Mouse (Mus musculus): Measurements from ENCODE around the gene Hist1h3f. TPM values are rescaled to one million over a fixed set of nuclear protein-coding genes. Genes with fewer than 3 reads are reported as not detected.
A peak's percentile ranks its signal among the peaks of the same experiment; 100 is the strongest.
"Not testable (repeated sequence)": the region's sequence is repeated elsewhere in the genome, so short reads cannot be mapped to it uniquely, and the experiment has no call there.

Hist1h3f gene
- total and polyA plus RNA-seq, 2 experiments from 2014 or later = 0.45 to 441 TPM

GRCm38 (mm10) chr13:23536076-23536822, 7.6 kb upstream of the Hist1h3f start:
- H3K4me1 ChIP-seq (ENCODE audit: control insufficient read depth, insufficient read depth) = peaks cover 12% of the 10 kb centered on the region
- no peaks in the 10 kb centered on the region for H3K9me3 ChIP-seq (replicated peaks; ENCODE audit: control insufficient read depth, low read length)
- H3K4me3 ChIP-seq (ENCODE audit: low read depth, low read length) = peak overlapping the region; percentile 60
- DNase-seq (ENCODE audit: low spot score) = no peak
- 20% methylated on average over 7 of the region's 7 CpGs for WGBS
- peak overlapping the region; percentile 52; the same call in 1 of the 2 replicates for H3K9ac ChIP-seq (replicated peaks; ENCODE audit: low read depth, low read length)
- H3K27me3 ChIP-seq (ENCODE audit: control insufficient read depth, insufficient read depth, low read length) = no peaks in the 10 kb centered on the region
- H3K4me2 ChIP-seq (ENCODE audit: low read depth, low read length) = peak overlapping the region; percentile 79
- no peaks in the 10 kb centered on the region for H3K36me3 ChIP-seq (replicated peaks; ENCODE audit: control insufficient read depth, insufficient read depth, low read length)
- TF ChIP-seq CTCF (IDR thresholded peaks at IDR 0.05; ENCODE audit: low read depth) (no peak), EP300 (IDR thresholded peaks at IDR 0.05; ENCODE audit: low read depth) (no peak)
- 0 out of 2 replicates have a peak overlapping the region, but pooled peaks have one; percentile 21 for H3K27ac ChIP-seq (ENCODE audit: low read depth)
- ATAC-seq (ENCODE audit: insufficient read depth, low read depth) = no peak

- Histone ChIP-seq H3K4me2 (ENCODE audit: low read depth, low read length) (peak overlapping the region; percentile 79; the same call in 1 of the 2 replicates), H3K9ac (replicated peaks; ENCODE audit: low read depth, low read length) (no peak overlapping the region), H3K4me1 (ENCODE audit: control insufficient read depth, insufficient read depth) (peaks cover 9% of the 10 kb centered on the region), H3K9me3 (replicated peaks; ENCODE audit: control insufficient read depth, low read length) (no peaks in the 10 kb centered on the region), H3K4me3 (ENCODE audit: low read depth, low read length) (no peak overlapping the region), H3K27ac (ENCODE audit: low read depth) (no peak overlapping the region), H3K27me3 (ENCODE audit: control insufficient read depth, insufficient read depth, low read length) (no peaks in the 10 kb centered on the region), H3K36me3 (replicated peaks; ENCODE audit: control insufficient read depth, insufficient read depth, low read length) (no peaks in the 10 kb centered on the region)
- ATAC-seq (ENCODE audit: insufficient read depth, low read depth) (no peak), DNase-seq (ENCODE audit: low spot score) (no peak)
- WGBS = 73% methylated on average over 3 of the region's 3 CpGs
- TF ChIP-seq EP300 (IDR thresholded peaks at IDR 0.05; ENCODE audit: low read depth) (no peak), CTCF (IDR thresholded peaks at IDR 0.05; ENCODE audit: low read depth) (no peak)
These were observed 6.7 kb upstream of the Hist1h3f start for GRCm38 (mm10) chr13:23537006-23537710.

GRCm38 (mm10) chr13:23538249-23538648, 5.6 kb upstream of the Hist1h3f start:
- no peak overlapping the region for H3K9ac ChIP-seq (replicated peaks; ENCODE audit: low read depth, low read length)
- DNase-seq (ENCODE audit: low spot score) (no peak), ATAC-seq (ENCODE audit: insufficient read depth, low read depth) (no peak)
- no peak overlapping the region for H3K4me2 ChIP-seq (ENCODE audit: low read depth, low read length)
- H3K36me3 ChIP-seq (replicated peaks; ENCODE audit: control insufficient read depth, insufficient read depth, low read length) = no peaks in the 10 kb centered on the region
- no peaks in the 10 kb centered on the region for H3K9me3 ChIP-seq (replicated peaks; ENCODE audit: control insufficient read depth, low read length)
- H3K4me3 ChIP-seq (ENCODE audit: low read depth, low read length) = no peak overlapping the region
- no peak overlapping the region for H3K27ac ChIP-seq (ENCODE audit: low read depth)
- 82% methylated on average over 5 of the region's 5 CpGs for WGBS
- TF ChIP-seq EP300 (IDR thresholded peaks at IDR 0.05; ENCODE audit: low read depth) (no peak), CTCF (IDR thresholded peaks at IDR 0.05; ENCODE audit: low read depth) (no peak)
- peaks cover 6% of the 10 kb centered on the region; the same call in 1 of the 2 replicates for H3K4me1 ChIP-seq (ENCODE audit: control insufficient read depth, insufficient read depth)
- H3K27me3 ChIP-seq (ENCODE audit: control insufficient read depth, insufficient read depth, low read length) = no peaks in the 10 kb centered on the region

DNA sequence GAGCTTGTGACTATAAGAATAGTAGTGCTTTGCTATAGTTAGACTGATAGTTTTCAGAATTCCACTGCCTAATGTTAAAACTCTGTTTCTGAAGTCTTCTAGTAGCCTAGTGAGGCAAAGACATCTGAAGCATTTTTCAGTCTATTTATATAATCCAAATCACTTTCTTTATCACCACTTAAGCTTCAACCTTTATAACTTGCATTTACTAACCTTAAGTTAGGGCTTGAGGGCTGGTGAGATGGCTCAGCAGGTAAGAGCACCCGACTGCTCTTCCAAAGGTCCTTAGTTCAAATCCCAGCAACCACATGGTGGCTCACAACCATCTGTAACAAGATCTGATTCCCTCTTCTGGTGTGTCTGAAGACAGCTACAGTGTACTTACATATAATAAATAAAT, 4.0 kb upstream of the Hist1h3f start:
- DNase-seq (ENCODE audit: low spot score); H3K27me3 ChIP-seq (ENCODE audit: control insufficient read depth, insufficient read depth, low read length); H3K27ac ChIP-seq (ENCODE audit: low read depth); H3K36me3 ChIP-seq (replicated peaks; ENCODE audit: control insufficient read depth, insufficient read depth, low read length); ATAC-seq (ENCODE audit: insufficient read depth, low read depth); H3K4me1 ChIP-seq (ENCODE audit: control insufficient read depth, insufficient read depth); H3K9me3 ChIP-seq (replicated peaks; ENCODE audit: control insufficient read depth, low read length); H3K4me3 ChIP-seq (ENCODE audit: low read depth, low read length); H3K9ac ChIP-seq (replicated peaks; ENCODE audit: low read depth, low read length); H3K4me2 ChIP-seq (ENCODE audit: low read depth, low read length): not testable (repeated sequence)
- 58% methylated on average over 1 of the region's 1 CpGs for WGBS

GRCm38 (mm10) chr13:23541497-23541896, 2.4 kb upstream of the Hist1h3f start:
- H3K36me3 ChIP-seq (replicated peaks; ENCODE audit: control insufficient read depth, insufficient read depth, low read length) = no peaks in the 10 kb centered on the region

GRCm38 (mm10) chr13:23542225-23542980, 1.4 kb upstream of the Hist1h3f start:
- H3K9ac ChIP-seq (replicated peaks; ENCODE audit: low read depth, low read length) = peak overlapping the region; percentile 58; the same call in 1 of the 2 replicates
- not testable (repeated sequence) for H3K27me3 ChIP-seq (ENCODE audit: control insufficient read depth, insufficient read depth, low read length); H3K36me3 ChIP-seq (replicated peaks; ENCODE audit: control insufficient read depth, insufficient read depth, low read length); DNase-seq (ENCODE audit: low spot score); H3K4me1 ChIP-seq (ENCODE audit: control insufficient read depth, insufficient read depth); ATAC-seq (ENCODE audit: insufficient read depth, low read depth); H3K9me3 ChIP-seq (replicated peaks; ENCODE audit: control insufficient read depth, low read length)
- H3K4me2 ChIP-seq (ENCODE audit: low read depth, low read length) = peak overlapping the region; percentile 81
- peak overlapping the region; percentile 89 for H3K27ac ChIP-seq (ENCODE audit: low read depth)
- WGBS = 15% methylated on average over 3 of the region's 3 CpGs
- peak overlapping the region; percentile 55 for H3K4me3 ChIP-seq (ENCODE audit: low read depth, low read length)

More at GRCm38 (mm10) chr13:23541497-23541896, 2.4 kb upstream of the Hist1h3f start:
- 83% methylated on average over 3 of the region's 3 CpGs for WGBS
- no peaks in the 10 kb centered on the region for H3K4me1 ChIP-seq (ENCODE audit: control insufficient read depth, insufficient read depth)
- ATAC-seq (ENCODE audit: insufficient read depth, low read depth) (no peak), DNase-seq (ENCODE audit: low spot score) (no peak)
- TF ChIP-seq CTCF (IDR thresholded peaks at IDR 0.05; ENCODE audit: low read depth) (no peak), EP300 (IDR thresholded peaks at IDR 0.05; ENCODE audit: low read depth) (no peak)
- H3K27ac ChIP-seq (ENCODE audit: low read depth) = no peak overlapping the region
- H3K4me3 ChIP-seq (ENCODE audit: low read depth, low read length) = no peak overlapping the region
- H3K9me3 ChIP-seq (replicated peaks; ENCODE audit: control insufficient read depth, low read length) = no peaks in the 10 kb centered on the region
- no peaks in the 10 kb centered on the region for H3K27me3 ChIP-seq (ENCODE audit: control insufficient read depth, insufficient read depth, low read length)
- H3K4me2 ChIP-seq (ENCODE audit: low read depth, low read length) = no peak overlapping the region
- no peak overlapping the region for H3K9ac ChIP-seq (replicated peaks; ENCODE audit: low read depth, low read length)

DNA sequence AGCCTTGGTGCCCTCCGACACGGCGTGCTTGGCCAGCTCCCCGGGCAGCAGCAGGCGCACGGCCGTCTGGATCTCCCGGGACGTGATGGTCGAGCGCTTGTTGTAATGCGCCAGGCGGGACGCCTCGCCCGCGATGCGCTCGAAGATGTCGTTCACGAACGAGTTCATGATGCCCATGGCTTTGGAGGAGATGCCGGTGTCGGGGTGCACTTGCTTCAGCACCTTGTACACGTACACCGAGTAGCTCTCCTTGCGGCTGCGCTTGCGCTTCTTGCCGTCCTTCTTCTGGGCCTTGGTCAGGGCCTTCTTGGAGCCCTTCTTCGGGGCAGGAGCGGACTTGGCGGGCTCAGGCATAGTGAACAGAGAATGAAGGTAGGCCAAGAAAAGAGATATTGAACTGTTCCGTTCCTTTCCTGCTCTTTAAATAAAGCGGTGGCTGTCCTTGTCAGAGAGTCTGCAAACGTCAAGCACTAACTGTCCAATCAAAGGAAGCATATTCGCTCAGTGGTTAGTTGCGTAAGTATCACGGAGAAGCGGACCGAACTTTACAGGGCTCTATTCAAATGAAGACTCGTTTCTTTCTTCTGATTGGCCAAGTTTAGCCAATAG, 749 bp upstream of the Hist1h3f start, which contains the start of gene Hist1h2bh:
TSS of gene Hist1h2bh (minus strand) at position 394 of the 609 bp plus-strand sequence.
- Histone ChIP-seq H3K27ac (ENCODE audit: low read depth) (peak within 1 kb of the TSS; percentile 95), H3K4me2 (ENCODE audit: low read depth, low read length) (peak within 1 kb of the TSS; percentile 81), H3K4me3 (ENCODE audit: low read depth, low read length) (peak within 1 kb of the TSS; percentile 57), H3K9ac (replicated peaks; ENCODE audit: low read depth, low read length) (peak within 1 kb of the TSS; percentile 59)
- peak; percentile 91 for ATAC-seq (ENCODE audit: insufficient read depth, low read depth)
- H3K36me3 ChIP-seq (replicated peaks; ENCODE audit: control insufficient read depth, insufficient read depth, low read length); H3K9me3 ChIP-seq (replicated peaks; ENCODE audit: control insufficient read depth, low read length); H3K4me1 ChIP-seq (ENCODE audit: control insufficient read depth, insufficient read depth); H3K27me3 ChIP-seq (ENCODE audit: control insufficient read depth, insufficient read depth, low read length): not testable (repeated sequence)
- peak; percentile 98 for DNase-seq (ENCODE audit: low spot score)
- WGBS = under 1% methylated on average over 24 of the region's 42 CpGs
